Mouse (Mus musculus) cerebellum, adult 2 months (tissue): Measurements from ENCODE around the gene Fbxl12.

Experiments
- CTCF ChIP-seq: fragments of 200-500 bp; IDR thresholded peaks from 2 replicates; pipeline ENCODE4 v1.5.1; 2011; ENCODE audit warnings: low read depth, mild to moderate bottlenecking, control low read depth, low read length, moderate library complexity, borderline replicate concordance; ENCODE audit not compliant: insufficient read depth
- POLR2A ChIP-seq: fragments of 200-500 bp; IDR thresholded peaks from 2 replicates; pipeline ENCODE4 v1.6.1; 2011; ENCODE audit warnings: low read length, control low read depth, borderline replicate concordance; ENCODE audit not compliant: insufficient read depth

DNA sequence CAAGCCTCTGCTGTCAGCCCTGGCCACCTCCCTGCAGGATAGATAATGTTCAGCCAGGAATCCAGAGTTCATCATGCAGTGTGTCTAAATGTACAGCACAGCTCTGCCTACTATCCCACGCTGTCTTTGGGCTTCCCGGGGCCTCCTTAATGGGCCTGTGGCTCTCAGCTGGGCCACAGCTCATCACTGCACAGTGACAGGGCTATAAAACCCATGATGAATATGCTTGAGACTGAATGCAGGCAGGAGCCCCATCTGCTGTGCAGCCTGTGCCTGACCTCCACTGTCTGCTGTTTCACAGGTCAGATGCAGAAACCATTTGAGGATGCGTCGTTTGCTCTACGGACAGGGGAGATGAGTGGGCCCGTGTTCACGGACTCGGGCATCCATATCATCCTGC lies 18.3 kb upstream of the Fbxl12 start:
- TF ChIP-seq CTCF (no peak), POLR2A (no peak)
